Mouse (Mus musculus): ENCODE results near the gene Tmem59l.

- no peak for TF ChIP-seq CTCF (IDR thresholded peaks at IDR 0.05; ENCODE audit: insufficient read depth, low read depth, low read length)
- no peak for TF ChIP-seq POLR2A (IDR thresholded peaks at IDR 0.05; ENCODE audit: insufficient read depth, low read depth, low read length)
These were observed 30.2 kb downstream of the Tmem59l start for GRCm38 (mm10) chr8:70456996-70457395.

Measured in olfactory bulb, adult 2 months (tissue).